Mouse (Mus musculus): ENCODE data around the gene Avil. TPM values are rescaled to one million over a fixed set of nuclear protein-coding genes. Genes with fewer than 3 reads are reported as not detected.

The Avil gene
- total and polyA plus RNA-seq, 2 experiments from 2014 or later, result 0.52 to 0.98 TPM

DNA sequence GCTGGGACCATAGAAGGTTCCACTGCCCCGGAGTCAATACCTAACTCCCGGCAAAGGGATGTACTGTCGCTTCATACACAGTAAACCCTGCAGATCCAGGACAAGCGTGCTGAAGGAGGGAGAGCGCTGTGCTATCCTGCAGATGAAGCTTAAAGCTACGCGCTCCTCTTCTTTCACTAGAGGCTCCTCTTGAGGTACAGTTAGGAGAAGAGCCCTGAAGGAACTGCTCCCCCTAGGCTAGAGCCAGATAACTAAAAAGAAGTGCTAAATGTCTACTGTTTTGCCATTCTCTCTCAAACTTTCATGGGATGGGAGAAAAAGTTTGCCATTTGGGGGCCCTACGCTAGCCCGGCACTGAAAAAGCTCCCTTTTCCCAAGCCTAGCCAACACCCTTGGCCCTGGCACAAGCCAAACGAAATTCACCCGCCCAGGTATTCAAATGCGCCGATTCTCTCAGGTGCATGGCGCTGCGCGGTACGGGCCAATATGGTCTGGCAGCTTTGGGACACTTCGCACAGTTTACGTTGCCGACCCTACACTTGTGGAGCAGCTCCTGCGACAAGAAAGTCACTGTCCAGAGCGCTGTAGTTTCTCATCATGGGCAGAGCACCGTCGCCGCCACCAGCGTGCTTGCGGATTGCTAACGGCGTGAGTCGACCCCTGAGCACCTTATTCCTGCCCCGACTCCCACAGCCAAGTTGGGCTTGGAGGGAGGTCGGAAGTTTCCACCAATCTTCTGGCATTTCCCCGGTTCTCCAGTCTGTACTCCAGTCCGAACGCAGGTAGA is 48.3 kb downstream of the Avil start:
- 6% methylated on average over 35 of the region's 35 CpGs for WGBS
- H3K9ac ChIP-seq (replicated peaks; ENCODE audit: low read length), result no peak overlapping the region
- TF ChIP-seq CTCF (IDR thresholded peaks at IDR 0.05; ENCODE audit: low read depth), result 0 out of 2 replicates have a peak, but pooled peaks have one; percentile 3

DNA sequence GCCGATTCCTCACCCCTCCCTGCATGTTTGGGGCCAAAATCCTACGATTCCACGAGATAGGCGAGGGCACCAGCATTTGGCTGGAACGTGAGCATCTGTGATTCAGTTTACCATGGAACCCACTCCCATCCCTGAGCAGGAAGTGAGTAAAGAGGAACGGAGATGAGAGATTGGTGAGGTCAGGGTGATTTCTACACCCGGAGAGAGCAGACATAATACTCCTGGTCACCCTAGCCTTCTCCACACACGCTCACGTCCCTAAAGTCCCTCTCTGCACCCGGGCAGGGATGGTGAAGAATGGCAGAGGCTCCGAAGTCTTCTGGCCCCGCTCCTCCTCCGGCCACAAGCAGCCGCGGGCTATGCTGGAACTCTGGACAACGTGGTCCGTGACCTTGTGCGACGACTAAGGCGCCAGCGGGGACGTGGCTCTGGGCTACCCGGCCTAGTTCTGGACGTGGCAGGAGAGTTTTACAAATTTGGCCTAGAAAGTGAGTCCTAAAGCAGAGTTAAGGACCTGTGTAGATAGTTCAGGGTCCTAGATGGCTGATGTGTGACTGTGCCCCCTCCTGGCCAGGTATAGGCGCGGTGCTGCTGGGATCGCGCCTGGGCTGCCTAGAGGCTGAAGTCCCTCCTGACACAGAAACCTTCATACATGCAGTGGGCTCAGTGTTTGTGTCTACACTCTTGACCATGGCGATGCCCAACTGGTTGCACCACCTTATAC is 49.0 kb downstream of the Avil start:
- WGBS, result 4% methylated on average over 29 of the region's 29 CpGs
- TF ChIP-seq CTCF (IDR thresholded peaks at IDR 0.05; ENCODE audit: low read depth), result peak; percentile 38
- H3K4me2 ChIP-seq (ENCODE audit: low read depth, low read length), result peak overlapping the region; percentile 8; the same call in 1 of the 2 replicates

More for the DNA sequence above, 48.3 kb downstream of the Avil start:
- H3K27ac ChIP-seq, result no peak overlapping the region
- peaks cover 6% of the 10 kb centered on the region; the same call in 1 of the 2 replicates for H3K4me1 ChIP-seq (ENCODE audit: insufficient read depth, low read length)
- H3K27me3 ChIP-seq (ENCODE audit: insufficient read depth, low read length), result peaks cover 26% of the 10 kb centered on the region; the same call in 1 of the 2 replicates
- peak overlapping the region; percentile 8; the same call in 1 of the 2 replicates for H3K4me2 ChIP-seq (ENCODE audit: low read depth, low read length)
- no peaks in the 10 kb centered on the region; the same call in 1 of the 2 replicates for H3K36me3 ChIP-seq (ENCODE audit: insufficient read depth, low read length)
- DNase-seq (ENCODE audit: low spot score), result no peak
- ATAC-seq, result no peak
- H3K9me3 ChIP-seq (ENCODE audit: low read length), result no peaks in the 10 kb centered on the region
- 0 out of 2 replicates have a peak overlapping the region, but pooled peaks have one; percentile 0 for H3K4me3 ChIP-seq (ENCODE audit: low read length)

DNA sequence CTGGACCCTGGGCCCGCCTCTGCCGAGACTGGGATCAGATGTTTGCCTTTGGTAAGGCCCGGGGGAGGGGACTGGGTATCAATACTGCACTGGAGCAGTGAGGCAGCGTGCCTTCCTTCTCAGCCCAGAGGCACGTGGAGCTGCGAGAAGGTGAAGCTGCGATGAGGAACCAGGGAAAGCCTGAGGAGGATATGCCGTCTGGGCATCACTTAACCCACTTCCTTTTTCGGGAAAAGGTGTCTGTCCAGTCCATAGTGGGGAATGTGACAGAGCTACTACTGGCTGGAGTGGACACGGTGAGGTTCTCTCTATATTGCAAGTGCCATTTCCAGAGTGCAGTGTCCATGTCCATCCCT is 49.6 kb downstream of the Avil start:
- peaks cover 26% of the 10 kb centered on the region; the same call in 1 of the 2 replicates for H3K27me3 ChIP-seq (ENCODE audit: insufficient read depth, low read length)
- no peak overlapping the region for H3K4me2 ChIP-seq (ENCODE audit: low read depth, low read length)
- ATAC-seq (no peak), DNase-seq (ENCODE audit: low spot score) (no peak)
- no peak for TF ChIP-seq CTCF (IDR thresholded peaks at IDR 0.05; ENCODE audit: low read depth)
- WGBS, result 24% methylated on average over 10 of the region's 10 CpGs
- peaks cover 6% of the 10 kb centered on the region; the same call in 1 of the 2 replicates for H3K4me1 ChIP-seq (ENCODE audit: insufficient read depth, low read length)
- no peak overlapping the region for H3K4me3 ChIP-seq (ENCODE audit: low read length)
- no peak overlapping the region for H3K9ac ChIP-seq (replicated peaks; ENCODE audit: low read length)
- H3K9me3 ChIP-seq (ENCODE audit: low read length), result no peaks in the 10 kb centered on the region
- H3K27ac ChIP-seq, result no peak overlapping the region
- H3K36me3 ChIP-seq (ENCODE audit: insufficient read depth, low read length), result peaks cover 12% of the 10 kb centered on the region; the same call in 1 of the 2 replicates

More for the DNA sequence above, 49.0 kb downstream of the Avil start:
- H3K9ac ChIP-seq (replicated peaks; ENCODE audit: low read length), result no peak overlapping the region
- DNase-seq (ENCODE audit: low spot score) (no peak), ATAC-seq (0 out of 2 replicates have a peak, but pooled peaks have one; percentile 11)
- H3K4me1 ChIP-seq (ENCODE audit: insufficient read depth, low read length), result peaks cover 6% of the 10 kb centered on the region; the same call in 1 of the 2 replicates
- H3K27ac ChIP-seq, result no peak overlapping the region
- no peaks in the 10 kb centered on the region for H3K9me3 ChIP-seq (ENCODE audit: low read length)
- H3K36me3 ChIP-seq (ENCODE audit: insufficient read depth, low read length), result peaks cover 7% of the 10 kb centered on the region; the same call in 1 of the 2 replicates
- peak overlapping the region; percentile 0; the same call in 1 of the 2 replicates for H3K4me3 ChIP-seq (ENCODE audit: low read length)
- H3K27me3 ChIP-seq (ENCODE audit: insufficient read depth, low read length), result peaks cover 26% of the 10 kb centered on the region; the same call in 1 of the 2 replicates

DNA sequence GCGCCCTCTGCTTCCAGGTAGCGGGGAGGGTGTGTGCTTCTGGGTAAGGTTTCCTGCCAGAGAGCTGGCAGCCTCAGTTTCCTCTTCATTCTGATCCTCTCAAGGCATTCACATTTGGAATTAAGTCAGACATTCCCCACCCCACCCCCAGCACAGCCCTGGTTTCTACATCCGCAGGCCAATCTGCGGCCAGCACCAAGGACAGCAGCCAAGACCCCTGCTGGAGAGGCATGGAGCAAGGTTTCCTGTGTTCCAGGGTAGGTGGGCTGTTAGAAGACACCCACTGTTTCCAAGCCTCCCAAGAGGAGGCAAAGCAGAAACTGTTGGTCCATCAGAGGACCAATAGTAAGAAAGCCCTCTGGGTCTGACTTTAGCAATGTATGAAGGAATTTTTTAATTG is 54.1 kb downstream of the Avil start:
- H3K27ac ChIP-seq, result no peak overlapping the region
- no peak overlapping the region for H3K4me3 ChIP-seq (ENCODE audit: low read length)
- no peak for DNase-seq (ENCODE audit: low spot score)
- peaks cover 35% of the 10 kb centered on the region for H3K36me3 ChIP-seq (ENCODE audit: insufficient read depth, low read length)
- ATAC-seq, result no peak
- no peak overlapping the region for H3K9ac ChIP-seq (replicated peaks; ENCODE audit: low read length)
- H3K9me3 ChIP-seq (ENCODE audit: low read length), result no peaks in the 10 kb centered on the region
- H3K4me1 ChIP-seq (ENCODE audit: insufficient read depth, low read length), result no peaks in the 10 kb centered on the region; the same call in 1 of the 2 replicates
- TF ChIP-seq CTCF (IDR thresholded peaks at IDR 0.05; ENCODE audit: low read depth), result no peak
- peaks cover 12% of the 10 kb centered on the region; the same call in 1 of the 2 replicates for H3K27me3 ChIP-seq (ENCODE audit: insufficient read depth, low read length)
- no peak overlapping the region for H3K4me2 ChIP-seq (ENCODE audit: low read depth, low read length)
- WGBS, result 59% methylated on average over 4 of the region's 4 CpGs

DNA sequence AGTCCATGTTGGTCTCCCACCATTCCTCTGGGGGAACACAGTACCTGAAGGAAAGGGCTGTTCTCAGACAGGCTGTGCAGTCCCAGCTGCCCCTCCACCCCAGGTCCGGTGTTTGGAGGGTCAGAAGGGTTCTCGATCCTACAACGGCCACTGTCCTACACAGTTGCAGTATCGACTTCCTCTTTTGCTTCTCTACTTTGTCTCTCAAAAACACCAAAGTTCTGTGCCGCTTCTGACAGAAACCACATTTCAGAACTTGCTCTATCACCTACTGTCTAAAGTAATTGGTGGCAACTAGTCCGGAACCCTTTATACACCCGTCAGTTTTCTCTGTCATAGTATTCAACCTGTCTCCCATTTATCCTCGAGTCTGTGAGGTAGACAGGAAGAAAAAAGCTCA is 54.9 kb downstream of the Avil start:
- H3K9ac ChIP-seq (replicated peaks; ENCODE audit: low read length), result no peak overlapping the region
- DNase-seq (ENCODE audit: low spot score) (no peak), ATAC-seq (no peak)
- peaks cover 5% of the 10 kb centered on the region; the same call in 1 of the 2 replicates for H3K27me3 ChIP-seq (ENCODE audit: insufficient read depth, low read length)
- no peak for TF ChIP-seq CTCF (IDR thresholded peaks at IDR 0.05; ENCODE audit: low read depth)
- no peak overlapping the region for H3K27ac ChIP-seq
- H3K4me2 ChIP-seq (ENCODE audit: low read depth, low read length), result no peak overlapping the region
- H3K4me1 ChIP-seq (ENCODE audit: insufficient read depth, low read length), result no peaks in the 10 kb centered on the region
- H3K4me3 ChIP-seq (ENCODE audit: low read length), result no peak overlapping the region
- 94% methylated on average over 8 of the region's 8 CpGs for WGBS
- H3K9me3 ChIP-seq (ENCODE audit: low read length), result no peaks in the 10 kb centered on the region
- H3K36me3 ChIP-seq (ENCODE audit: insufficient read depth, low read length), result peaks cover 35% of the 10 kb centered on the region

DNA sequence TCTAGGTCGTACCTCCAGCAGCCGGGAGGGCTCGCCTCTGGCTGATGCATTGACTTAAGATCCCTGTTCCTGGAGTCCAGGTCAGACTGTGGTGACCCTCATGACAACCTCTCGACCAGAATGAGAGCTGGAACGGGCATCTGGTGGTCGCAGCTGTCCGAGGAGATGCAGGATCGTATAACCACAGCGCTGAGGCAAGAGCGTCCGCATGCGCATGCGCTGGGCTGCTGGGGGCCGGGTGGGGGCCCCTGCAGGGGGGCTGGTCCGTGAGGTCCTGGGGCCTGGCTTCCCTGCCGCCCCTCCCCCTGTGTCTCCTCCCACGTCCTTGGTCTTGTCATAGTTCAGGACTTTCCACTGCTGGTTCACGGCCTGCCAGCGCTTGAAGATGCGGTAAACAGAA is 56.0 kb downstream of the Avil start:
- H3K9ac ChIP-seq (replicated peaks; ENCODE audit: low read length), result no peak overlapping the region
- 88% methylated on average over 20 of the region's 20 CpGs for WGBS
- no peak overlapping the region for H3K4me2 ChIP-seq (ENCODE audit: low read depth, low read length)
- no peak overlapping the region for H3K27ac ChIP-seq
- no peak for TF ChIP-seq CTCF (IDR thresholded peaks at IDR 0.05; ENCODE audit: low read depth)
- ATAC-seq (no peak), DNase-seq (ENCODE audit: low spot score) (no peak)
- H3K4me3 ChIP-seq (ENCODE audit: low read length), result no peak overlapping the region
- H3K27me3 ChIP-seq (ENCODE audit: insufficient read depth, low read length), result no peaks in the 10 kb centered on the region
- no peaks in the 10 kb centered on the region for H3K9me3 ChIP-seq (ENCODE audit: low read length)
- peaks cover 35% of the 10 kb centered on the region for H3K36me3 ChIP-seq (ENCODE audit: insufficient read depth, low read length)
- peaks cover 3% of the 10 kb centered on the region; the same call in 1 of the 2 replicates for H3K4me1 ChIP-seq (ENCODE audit: insufficient read depth, low read length)

Data from hindbrain, postnatal 0 days (tissue).